Mouse (Mus musculus) cerebellum, postnatal 36 days (tissue): ENCODE measurements around the gene Gpd2.

Experiments used
- DNase-seq, 2 experiments: peaks; one replicate each; pipeline ENCODE4 v3.0.0; 2021 to 2022; ENCODE audit warnings: mixed read lengths in 2 of 2

Gene Gpd2

DNA sequence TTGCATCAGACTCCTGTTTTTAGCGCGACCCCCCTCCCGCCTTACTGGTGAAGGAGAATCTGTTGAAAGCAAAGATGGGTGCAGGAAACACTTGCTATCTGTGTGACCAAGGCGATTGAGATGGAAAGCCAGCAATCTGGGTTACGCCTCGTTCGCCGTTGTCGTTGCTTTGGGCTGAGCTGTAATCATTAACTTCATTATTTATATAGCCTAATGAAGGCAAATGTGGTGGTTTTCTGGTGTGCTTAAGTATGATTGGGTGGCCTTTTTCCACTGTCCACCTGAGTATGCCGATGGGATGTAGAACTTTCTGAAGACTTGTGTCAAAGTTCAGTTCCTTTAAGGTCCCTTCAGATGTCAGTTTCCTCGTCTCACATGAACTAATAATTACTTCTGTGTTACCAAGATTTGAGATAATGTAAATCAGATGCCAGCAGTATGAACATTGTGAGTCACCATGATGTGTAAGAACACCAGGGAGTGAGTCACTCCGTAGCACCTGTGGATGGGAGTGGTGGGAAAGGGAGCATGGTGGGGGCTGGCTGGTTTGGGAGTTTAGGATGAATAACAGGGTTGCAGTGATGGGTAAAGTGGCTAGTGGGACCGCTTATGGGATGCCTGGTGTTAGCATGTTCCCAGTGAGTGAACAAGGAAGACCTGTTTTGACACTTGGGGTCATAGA, 14.3 kb downstream of the Gpd2 start:
- DNase-seq: no peak

DNA sequence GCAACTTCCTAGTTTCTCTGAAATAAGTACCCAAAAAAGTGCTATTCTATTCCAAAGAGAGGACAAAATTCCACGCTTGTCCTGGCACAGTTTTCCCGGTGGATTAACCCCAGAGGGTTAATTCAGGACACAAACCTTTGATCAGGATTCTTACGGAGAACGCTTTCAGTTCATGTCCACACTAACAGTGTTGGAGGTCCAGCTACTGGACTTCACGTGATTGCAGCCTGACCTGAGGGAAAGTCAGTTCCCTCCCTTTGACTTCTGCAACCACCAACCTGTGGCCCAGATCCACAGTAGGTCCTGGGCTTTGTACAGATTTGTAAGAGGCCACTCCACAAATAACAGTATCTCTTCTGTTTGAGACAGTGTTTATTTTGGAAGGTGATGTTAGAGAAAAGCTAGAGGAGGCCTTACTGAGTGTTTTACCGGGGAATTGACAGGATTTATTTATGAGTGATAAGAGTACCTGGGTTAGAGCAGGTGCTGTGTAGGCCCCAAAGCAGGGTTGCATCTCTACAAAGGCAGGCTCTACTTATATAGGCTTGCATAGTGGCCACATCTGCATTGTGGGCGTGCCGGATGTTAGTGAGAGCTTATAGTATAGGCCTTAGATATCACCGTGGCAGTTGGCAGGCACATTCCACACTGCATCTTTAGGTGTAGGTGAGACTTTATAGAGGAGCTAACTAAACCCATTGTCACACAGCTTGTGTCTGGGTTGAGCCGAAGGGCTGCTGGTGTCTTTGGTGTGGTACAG, 15.3 kb downstream of the Gpd2 start:
- no peak for DNase-seq

DNA sequence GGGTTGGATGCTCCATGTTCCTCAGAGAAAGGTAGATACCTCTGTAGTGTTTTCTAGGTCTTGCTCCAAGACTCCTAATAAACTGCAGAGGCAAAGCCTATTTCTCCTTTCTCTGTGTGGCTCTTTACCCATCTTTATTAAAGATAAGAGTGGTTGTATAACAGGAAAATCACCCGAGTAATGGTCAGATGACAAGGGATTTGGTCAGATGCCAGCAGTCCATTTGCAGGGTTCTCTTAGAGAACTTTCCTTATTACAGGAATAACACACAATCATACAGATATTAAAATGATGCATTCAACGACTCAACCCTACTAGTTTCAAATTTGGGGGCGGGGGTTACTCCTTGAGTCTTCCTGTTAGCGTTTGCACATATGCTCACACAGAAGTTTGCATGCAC, 16.8 kb downstream of the Gpd2 start:
- DNase-seq: no peak

DNA sequence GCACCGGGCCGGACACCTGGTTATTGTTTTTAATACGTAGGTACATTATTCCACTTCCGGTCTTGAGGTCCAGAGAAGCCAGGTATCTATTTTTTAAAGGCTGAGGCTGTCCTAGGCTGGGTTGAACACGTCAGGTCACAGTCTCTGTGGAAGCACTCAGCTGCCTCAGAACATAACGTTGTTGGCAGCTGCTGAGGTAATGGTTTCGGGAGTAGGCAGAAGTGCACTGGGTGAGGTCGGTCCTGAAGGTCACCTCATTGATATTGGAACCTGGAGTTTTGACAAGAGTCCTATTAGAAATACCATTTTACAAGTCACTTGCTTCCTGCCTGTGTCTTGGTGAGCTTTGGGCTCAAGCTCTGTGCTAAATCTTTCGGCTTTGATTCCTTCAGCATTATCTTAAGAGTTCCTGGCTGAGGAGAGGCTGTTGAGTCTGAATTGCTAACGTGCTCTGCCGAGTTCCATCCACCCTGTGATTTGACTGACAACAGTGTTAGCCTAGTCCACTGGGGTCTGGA, 17.8 kb downstream of the Gpd2 start:
- peak; percentile 9 to 34 for DNase-seq

DNA sequence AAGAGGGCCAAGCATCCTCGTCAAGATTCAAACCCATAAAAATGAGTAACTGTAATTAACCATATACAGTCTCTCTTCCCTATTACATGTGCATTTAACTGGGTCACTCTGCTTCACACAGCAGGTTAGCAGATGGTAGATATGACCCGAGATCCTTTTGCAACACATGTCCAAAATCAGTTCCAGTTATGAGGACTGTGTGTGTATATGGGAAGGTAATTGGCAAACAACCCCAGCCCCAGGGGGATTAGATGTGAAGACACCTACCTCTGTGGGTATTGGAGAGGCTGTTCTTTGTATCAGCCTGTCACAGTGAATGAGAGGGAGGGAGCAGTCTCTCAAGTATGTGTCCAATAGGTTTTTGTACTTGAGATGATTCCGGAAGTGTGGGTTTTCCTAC, 18.4 kb downstream of the Gpd2 start:
- peak in 1 of 2 experiments; percentile 51 for DNase-seq

DNA sequence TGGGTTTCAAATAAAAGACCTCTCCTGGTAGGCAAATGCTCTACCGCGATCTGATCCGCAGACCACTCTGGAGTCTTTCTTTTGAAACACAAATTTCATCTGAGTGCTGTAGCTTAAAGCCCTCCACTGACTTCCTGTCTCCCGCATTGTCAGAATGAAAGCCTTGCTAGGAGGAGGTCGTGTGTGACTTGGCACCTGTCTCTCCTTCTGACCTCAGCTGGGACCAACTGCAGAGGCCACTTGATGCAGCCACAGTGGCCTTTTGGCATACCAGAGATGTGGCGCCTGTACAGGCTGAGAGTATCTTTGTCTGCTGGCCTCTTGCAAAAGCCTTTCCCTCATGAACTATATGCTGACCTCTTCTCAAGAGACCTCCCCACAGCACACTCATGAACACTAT, 19.0 kb downstream of the Gpd2 start:
- peak; percentile 35 to 46 for DNase-seq

DNA sequence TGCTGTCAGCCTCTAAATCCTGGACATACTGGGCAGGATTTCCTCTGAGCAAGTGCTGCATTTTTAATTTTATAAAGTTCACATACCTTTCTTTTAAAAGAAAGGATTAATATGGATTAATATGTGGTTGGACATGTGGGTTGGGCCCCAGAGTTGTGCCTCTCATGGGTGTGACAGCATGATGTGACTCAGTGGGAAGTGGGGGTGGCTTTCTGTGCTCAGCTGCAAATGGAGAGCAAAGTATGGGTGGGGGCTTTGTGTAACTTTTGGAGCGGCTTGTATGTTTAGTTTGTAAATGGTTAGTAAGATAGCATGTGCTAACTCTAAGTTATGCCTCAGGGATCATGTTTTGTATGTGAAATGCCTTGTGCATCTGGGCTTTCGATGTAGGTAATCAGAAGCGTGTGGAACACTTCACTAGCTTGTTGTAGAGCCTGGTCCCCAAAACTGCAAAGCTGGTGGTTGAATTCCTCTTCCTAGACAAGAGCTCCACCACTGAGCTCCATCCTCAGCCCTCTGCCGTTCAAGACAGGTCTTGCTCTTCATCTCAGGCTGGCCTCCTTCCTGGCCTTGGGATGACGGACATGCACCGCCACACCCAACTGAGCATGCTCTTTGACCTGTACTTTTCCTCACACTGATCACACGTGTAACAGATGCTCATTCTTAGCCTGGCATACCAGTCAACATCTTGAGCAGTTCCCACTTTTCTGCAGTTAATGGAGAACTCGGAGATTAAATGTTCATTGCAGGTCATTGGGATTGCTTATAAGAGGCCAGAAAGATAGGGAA, 24.0 kb downstream of the Gpd2 start:
- DNase-seq: no peak

DNA sequence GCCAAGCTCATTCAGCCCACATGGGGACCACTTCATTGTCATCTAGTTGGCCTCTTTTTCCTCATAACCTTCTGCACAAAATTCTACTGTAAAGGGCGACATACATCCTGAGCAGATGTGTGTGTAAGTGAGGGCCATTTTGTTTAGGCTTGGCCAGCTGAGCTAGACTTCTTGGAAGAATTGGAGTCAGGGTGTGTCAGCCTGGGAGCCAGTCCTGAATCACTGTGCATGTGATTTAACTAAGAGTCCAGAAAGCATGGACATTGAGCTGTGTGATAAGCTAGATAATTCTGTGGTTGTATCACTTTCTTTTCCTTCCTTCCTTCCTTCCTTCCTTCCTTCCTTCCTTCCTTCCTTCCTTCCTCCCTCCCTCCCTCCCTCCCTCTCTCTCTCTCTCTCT, 26.0 kb downstream of the Gpd2 start:
- DNase-seq: no peak

DNA sequence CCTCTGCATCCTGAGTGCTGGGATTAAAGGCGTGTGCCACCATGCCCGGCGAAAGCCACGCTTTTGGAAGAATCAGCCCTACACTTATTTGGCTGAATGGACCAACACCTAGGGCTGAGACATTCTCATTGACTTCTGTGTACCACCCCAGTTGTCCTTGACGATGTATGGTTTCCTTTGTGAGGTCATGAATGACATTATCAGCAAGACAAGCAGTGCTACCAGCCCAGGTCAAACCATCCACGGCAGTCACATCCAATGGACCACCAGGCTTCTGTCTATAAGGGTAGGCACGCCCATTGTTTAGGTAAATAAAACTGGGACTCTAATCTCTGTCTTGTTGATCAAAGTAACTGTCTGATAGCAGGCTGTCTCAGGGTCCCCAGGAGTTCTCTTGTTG, 27.5 kb downstream of the Gpd2 start:
- no peak for DNase-seq

DNA sequence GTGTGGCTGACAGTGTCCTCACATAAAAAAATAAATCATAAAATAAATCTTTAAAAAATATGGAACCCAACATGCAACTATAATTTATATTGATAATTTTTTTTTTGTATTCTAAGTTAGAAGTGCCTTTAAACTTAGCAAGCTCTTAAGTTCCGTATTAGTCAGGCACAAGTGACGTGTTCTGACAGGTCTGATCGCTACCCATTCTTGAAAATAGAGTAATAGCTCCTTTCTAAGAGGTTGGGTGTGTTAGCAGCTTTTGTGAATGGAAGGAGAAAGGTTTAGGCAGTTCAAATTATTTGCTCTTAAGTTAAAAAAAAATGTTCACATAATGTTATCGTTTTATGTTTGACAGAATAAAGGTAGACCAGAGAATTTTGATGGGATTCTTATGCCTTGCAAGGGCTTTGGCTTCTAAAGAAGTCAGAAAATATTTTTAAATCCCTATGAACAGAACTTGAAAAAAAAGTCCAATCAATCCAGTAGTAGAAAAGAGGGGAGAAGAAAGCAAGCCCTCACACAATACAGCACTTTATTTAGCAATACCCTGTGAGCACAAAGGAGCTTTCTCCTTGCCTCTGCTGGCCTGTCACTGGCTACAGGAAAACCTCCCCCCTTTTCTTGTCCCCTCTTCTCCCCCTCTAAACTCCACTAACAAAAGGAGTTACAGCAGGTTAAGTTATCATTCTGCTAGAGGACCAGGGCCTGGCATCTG, 29.4 kb downstream of the Gpd2 start:
- no peak for DNase-seq

DNA sequence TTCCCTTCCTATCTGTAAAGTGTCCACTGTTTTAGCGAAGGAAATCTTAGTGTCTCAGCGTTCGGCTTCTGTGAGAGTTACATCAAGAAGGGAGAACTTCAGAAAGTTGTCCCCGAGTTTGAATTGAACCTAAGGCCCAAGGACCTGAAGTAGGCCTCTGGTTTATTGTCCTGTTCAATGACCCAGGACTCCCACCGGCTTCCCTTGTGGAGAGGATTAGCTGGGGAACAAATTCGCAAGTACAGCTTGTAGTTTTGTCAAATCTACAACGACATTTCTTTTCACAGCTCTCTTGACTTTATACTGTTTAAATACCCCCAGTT, 29.9 kb downstream of the Gpd2 start:
- no peak for DNase-seq

DNA sequence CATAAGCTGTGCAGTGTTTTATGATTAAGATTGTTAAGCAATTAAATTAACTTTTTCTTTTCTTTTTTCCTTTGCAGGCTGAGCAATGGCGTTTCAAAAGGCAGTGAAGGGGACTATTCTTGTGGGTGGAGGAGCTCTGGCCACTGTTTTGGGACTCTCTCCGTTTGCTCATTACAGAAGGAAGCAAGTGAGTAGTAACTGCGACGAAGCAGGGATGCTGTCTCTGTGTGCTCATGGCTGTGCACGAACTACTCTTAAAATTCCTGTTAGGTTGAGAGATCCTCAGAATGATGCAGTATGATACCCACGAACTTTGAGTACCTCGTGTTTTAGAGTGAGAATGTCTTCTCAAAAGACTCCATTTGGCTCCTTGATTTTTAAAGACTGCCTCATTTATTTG, 30.5 kb downstream of the Gpd2 start:
- DNase-seq: no peak

DNA sequence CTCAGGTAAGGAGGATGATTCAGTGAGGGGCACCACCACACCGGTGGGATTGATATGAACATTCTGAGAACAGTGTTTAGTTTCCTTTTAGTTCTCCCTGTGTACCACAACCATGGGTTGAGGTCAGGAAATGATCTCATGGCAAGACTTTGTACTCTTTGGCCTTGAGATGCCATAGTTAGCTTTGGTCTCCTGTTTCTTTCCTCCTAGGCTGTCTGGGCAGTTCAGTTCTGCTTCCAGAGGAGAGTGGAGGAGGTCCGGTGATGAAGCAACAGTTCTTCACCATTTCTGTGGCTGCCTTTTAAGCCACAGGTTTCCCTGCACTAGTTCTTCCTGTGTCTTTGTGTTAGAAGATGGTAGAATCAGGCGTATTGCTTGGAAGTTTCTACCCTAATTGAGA, 31.4 kb downstream of the Gpd2 start:
- no peak for DNase-seq

DNA sequence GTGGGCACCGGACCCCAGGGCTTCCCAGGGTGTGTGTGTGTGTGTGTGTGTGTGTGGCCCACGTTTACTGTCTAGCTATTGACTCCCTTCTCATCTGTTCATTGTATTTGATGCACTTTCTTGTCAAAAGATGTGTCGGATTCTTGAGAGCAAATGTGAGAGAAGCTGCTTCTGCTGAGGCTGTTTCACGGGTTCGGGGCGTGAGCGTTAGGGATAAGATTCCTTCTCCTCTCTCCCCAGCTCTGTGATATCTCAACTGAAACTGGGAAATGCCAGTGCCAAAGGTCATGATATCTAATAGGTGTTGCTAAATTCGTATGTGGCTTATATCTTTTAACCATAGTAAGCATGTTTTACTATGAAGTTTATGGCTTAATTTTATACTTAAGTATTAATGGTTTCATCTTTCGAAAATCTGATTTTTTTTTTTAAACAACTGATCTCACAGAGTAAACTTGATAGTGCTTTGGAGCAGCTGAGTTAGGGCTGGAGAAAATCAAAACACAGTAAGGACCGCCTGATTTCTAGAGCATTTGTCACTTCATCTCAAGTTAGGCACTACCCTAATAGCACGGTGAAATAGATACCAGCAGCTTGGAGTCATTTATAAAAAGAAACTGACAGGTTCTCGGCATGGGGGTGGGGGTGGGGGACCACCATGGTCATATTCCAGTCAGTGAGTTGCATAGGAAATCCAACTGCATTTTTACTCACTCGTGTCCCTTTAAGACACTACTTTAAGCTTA, 32.4 kb downstream of the Gpd2 start:
- no peak for DNase-seq

DNA sequence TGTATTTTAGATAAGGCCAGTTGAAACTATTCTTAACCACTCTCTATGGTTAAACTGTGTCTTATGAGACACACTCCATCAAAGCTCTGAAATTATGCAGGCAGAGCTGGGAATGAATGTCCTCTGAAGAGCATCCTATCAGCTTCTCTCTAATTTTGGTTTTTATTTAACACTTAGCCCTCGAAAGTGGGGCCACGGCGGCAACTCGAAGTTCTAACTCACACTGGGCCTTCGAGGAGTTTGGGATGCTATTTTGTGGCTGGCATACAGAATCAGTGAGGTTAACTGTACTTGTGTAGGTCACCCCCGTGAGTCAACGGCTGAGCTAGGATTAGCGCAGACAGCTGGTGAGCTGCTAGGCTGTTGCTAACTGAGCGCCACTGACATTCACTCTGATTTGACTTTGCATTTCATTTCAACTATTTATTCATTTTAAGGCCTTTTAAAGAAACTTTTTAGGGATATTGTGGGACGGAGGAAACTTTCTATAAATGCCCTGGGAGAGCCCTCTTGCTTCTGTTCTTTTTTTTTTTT, 42.8 kb downstream of the Gpd2 start:
- DNase-seq: no peak

DNA sequence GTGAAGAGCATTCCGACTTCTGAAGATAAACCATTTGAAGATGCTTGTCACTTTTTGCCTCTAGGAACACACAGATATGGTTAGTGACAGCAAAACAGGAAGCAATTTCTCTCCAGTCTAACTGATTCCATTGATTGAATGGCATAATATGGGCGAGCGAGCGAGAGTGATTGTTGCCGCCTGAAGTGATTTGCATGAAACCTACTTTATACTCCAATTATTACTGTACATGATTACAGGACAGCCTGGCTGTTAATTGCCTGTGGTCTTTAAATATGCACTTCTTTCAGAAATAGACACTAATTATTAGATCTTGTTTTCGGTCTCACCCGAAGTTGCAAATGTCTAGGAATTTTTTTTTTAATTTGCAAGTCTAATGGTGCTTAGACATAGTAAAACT, 46.4 kb downstream of the Gpd2 start:
- DNase-seq: no peak

DNA sequence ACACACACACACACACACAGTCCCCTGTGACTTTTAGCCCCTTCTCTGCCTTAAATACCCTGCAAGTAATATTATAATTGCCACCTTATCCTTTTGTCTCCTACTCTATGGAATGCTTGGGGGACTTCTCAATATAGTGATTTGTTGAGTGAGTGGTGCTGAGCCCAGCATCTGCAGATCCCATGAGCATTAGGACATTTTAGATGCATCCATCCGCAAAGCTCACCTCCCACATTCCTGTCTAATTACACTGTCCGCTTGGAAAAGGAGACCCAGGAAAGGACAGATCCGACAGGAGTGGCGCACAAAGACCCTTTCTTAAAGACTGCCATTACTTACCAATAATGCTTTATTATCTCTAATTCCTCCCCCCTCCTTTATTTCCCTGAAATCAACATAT, 47.8 kb downstream of the Gpd2 start:
- DNase-seq: no peak

DNA sequence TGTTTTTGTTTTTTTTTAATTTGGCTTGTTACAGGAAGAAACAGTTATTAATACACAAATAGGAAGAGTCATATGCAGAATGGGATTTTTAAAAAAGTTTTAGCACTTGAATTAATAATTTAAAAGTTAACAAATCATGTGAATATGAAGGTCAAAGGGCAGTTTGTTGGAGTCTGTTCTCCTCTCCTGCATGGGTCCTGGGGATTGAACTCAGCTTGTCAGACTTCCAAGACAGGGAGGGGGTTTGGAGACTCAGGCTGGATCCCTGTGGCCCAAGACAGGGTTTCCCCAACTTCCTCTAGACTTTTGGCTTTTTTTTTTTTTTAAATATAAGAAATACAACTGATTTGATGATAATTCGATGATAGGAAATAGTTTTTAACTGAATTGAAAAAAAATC, 50.6 kb downstream of the Gpd2 start:
- DNase-seq: no peak

DNA sequence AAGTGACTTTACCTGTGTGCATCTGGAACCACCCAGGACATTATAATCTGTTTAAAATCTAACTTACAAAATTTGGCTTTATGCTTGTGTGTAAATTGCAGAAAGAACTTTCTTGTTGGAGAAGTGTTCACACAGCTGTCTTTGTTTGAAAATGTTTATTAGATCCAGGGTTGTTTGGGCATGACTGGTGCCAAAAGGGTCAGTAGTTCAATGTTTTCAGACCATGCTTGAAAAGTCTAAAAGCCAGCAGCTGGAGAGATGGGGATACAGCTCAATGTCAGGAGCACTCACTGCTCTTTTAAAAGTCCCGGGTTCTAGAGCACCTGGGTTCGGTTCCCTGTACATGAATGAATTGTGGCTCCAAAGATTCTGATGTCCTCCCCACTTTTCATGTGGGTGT, 56.1 kb downstream of the Gpd2 start:
- no peak for DNase-seq

DNA sequence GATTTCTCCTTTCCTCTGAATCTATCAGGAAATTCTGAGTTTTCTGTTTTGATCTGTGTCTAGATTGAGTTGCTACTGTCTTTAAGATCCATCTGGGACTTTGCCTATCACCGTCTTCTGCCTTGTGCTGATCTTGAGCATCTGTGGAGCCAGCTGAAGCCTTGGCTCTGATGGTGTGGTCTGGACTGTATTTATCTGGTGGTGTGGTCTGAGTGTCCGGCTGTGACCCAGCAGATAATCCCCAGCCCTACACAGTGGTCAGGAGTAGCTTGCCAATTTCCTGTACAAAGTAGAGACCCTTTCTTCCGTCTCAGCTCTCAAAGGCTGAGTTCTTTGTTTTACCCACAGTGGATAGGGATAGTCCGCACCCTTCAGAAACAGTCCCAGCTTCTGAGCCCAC, 58.6 kb downstream of the Gpd2 start:
- DNase-seq: no peak

DNA sequence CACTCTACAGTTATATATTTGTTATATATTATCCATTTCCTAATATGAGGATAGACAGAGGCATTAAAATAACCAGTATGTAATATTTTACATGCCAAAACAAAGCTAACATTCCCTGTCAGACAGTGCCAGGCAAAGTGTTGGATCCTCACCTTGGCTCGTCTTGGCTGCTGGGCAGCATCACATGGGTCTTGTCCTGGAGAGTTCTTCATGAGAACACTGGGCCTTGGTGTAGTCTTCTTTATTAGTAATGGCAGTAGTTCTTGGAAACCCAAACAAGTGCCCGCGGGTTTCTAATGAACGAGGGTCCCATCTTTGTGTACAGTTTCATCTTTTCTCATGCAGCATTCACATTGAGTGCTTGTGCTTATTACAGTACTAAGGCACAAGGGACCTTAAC, 59.8 kb downstream of the Gpd2 start:
- no peak for DNase-seq

DNA sequence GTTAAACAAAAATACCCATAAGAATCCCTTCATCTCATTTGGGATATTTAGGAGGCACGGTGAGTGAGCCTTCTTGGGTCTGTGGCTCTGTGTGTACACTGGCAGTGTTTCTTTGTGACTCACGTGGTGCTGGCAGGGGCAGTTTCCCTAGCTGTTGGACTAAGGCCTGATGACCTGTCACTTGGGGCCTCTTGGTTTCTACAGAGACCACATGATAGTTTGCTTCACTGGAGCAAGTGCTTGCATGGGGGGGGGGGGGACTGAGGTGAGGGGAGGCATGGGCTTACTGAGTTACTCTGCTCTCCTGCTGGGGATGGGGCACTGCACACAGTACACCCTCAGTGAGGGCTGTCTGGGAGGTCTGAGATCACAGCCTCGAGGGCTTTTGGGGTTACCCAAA, 64.1 kb downstream of the Gpd2 start:
- DNase-seq: no peak
